Mouse (Mus musculus): Measurements from ENCODE around the gene Gm10681.
A peak's percentile ranks its signal among the peaks of the same experiment; 100 is the strongest.
"Not testable (repeated sequence)": the region's sequence is repeated elsewhere in the genome, so short reads cannot be mapped to it uniquely, and the experiment has no call there.

Gene Gm10681

DNA sequence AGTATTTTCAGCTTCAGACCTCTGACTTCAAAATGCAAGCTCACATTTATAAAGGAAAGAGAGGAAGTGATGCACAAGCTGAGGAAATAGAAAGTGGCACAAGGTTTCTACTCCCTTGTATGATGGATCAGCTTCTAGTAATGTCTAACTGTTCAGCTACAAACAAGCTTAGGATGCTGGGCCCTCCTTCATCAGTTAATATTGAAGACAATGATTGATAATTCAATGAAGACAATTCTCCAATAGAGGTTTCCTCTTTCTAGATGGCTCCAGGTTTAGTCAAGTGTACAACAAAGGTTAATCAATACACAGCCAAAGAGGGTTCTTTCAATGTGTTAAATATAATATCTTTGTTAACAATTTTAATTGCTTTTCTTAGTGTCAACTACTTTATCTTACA, at the start of gene Gm10681:
TSS of gene Gm10681 (minus strand) at position 101 of the 400 bp plus-strand sequence.
- no peak for DNase-seq (ENCODE audit: low spot score)

DNA sequence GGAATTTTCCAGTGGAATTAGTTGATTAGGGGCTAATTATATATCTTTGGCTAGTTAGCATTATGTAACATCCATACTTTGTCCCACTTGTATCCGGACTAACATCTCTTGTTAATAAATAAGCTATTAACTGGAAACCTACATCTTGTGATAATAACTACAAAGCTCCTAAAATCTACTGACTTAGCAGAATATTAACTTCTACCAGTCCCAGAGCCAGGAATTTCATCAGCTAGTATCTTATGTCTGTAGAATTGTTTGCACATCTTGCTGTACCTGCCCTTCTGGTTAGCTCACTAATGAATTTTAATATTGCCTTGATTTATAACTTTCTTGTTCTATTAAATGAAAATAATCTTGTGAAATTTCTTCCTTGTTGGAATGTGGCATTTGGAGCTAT, 46.5 kb upstream of the Gm10681 start:
- no peak for DNase-seq (ENCODE audit: low spot score)

DNA sequence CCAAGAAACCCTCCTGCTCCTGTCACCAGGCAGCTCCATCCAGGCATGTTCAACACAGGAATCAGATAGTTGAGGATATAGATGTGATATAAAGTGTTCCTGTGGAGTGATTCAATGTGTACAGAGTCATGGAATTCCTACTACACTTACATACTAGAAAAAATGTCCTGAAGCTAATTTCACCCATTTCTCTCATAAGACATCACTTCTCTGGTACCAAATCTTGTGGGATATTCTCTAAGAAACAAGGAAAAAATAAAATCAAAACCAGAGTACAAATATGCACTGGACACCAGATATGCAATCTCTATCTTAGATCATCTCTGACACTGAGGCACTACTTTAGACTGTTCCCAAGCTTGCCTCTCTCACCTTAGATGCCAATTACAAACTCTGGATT, 41.5 kb upstream of the Gm10681 start, which contains the start of gene Hsd3b5:
TSS of gene Hsd3b5 (minus strand) at position 101 of the 400 bp plus-strand sequence.
- no peak for DNase-seq (ENCODE audit: low spot score)

DNA sequence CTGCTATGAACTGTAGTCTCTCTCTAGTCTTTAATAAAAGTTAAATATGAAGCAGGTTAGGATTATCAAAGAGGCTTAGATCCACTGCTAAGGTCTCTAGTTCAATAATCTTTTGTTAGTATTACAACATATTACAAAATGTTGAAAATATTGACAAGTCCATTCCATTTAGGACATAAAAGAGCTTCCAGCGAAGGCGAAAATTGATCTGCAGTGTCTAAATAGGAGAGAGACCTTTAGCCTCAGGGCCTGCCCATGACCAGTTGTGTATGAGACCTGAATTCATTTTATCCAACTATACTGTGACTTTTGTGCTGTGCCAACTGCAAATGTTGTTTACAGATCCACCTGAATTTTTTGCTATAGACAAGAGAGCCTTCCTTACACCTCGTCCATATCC, 41.0 kb upstream of the Gm10681 start:
- no peak for DNase-seq (ENCODE audit: low spot score)

DNA sequence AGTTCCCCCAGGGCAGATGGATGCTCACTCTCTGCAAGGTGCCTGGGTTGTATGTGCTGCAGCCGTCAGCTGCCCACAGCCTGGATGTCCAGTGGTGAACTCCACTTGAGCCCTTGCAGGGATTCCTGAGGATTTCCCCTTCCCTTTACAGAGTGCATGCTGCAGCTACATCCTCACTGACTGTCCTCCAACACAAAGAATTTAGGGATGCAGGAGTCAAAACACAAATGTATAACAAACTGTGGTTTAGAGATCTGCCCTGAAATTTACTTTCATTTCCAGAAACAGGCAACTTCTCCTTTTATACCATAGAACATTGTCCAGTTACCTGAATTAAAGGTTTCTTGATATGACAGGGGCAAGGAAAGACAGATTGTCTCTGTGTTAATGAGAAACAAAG, 28.2 kb upstream of the Gm10681 start:
- not testable (repeated sequence) for DNase-seq (ENCODE audit: low spot score)

DNA sequence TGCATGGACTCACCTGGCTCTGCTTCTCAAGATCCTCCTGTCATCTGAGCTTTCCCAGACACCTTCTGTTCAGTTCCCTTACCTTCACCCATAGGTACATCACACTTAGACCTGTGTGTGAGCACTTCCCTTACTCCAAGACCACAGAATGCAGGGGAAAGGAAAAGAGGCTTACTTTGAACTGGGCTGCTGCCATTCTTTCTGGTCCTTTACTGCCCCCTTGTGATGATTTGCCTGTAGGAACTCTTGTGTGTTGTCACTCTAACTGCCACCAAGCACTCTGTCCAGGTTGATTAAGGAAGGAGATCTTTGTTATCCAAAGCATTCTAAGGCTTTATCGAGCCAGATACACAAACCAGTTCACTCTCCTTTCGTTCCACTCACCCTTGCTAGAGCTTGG, 27.6 kb upstream of the Gm10681 start:
- not testable (repeated sequence) for DNase-seq (ENCODE audit: low spot score)

DNA sequence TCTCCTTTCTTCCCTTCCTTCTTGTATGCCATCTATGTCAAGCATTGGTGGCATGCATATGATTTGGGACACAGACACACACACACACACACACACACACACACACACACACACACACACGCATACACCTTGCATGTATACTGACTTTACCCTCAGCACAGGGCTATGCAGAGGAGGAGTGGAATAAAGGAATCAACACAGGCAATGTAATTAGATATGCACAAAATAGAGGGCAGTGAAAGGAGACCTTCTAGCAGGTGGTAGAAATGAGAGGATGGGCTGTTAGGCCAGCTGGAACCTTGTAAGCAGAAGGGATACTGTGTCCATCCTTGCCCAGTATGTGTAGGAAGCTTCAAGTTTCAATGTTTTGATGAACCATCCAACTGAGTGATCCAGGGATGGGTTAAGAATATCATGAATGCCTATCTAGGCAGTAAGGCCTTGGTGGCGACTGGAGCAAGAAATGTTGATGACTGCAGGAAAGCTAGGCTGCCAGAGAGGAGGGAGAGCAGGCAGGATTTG, 25.9 kb upstream of the Gm10681 start:
- not testable (repeated sequence) for DNase-seq (ENCODE audit: low spot score)

DNA sequence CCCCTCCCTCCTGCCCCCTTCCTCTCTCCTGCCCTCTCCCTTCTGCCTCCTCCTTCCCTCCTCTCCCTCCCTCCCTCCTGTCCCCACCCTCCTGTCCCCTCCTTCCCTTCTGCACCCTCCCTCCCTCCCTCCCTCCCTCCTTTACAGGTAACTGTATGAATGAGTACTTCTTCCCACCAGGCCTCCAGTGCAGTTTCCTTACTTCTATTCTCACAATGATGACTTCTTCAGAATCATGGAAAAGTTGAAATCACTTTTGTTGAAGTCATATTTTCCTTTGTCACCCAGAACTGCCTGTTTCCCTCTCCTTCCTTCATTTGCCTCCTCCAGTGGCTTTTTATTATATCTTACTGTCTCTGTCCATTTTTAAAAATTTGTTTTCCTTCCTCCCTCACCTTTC, 25.4 kb upstream of the Gm10681 start:
- DNase-seq (ENCODE audit: low spot score): no peak

DNA sequence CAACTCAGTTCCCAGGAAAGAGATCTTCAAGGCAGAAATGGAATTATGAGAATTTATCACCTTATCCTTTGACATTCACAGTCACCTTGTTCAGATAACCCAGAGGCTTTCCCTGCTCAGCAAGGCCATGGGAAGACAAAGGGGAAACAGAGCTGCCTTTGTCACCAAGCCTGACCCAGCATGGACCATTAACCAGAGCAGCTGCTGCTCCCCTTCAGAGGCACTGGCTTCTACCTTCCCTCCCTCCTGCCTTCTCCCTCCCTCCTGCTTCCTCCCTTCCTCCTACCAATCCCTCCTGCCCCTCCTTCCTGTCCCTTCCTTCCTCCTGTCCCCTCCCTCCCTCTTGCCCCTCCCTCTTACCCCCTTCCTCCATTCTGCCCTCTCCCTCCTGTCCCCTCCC, 24.9 kb upstream of the Gm10681 start:
- not testable (repeated sequence) for DNase-seq (ENCODE audit: low spot score)

DNA sequence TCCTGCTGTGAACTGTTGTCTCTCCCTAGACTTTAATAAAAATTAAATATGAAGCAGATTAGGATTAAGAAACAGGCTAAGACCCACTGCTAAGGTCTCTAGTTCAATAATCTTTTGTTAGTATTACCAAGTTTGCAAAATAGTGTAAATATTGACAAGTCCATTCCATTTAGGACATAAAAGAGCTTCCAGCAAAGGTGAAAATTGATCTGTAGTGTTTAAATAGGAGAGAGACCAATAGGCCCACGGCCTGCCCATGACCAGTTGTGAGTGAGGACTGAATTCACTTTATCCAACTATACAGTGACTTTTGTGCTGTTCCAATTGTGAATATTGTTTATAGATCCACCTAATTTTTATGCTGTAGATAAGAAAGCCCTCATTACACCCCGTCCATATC, 886 bp downstream of the Gm10681 start:
- DNase-seq (ENCODE audit: low spot score): no peak

DNA sequence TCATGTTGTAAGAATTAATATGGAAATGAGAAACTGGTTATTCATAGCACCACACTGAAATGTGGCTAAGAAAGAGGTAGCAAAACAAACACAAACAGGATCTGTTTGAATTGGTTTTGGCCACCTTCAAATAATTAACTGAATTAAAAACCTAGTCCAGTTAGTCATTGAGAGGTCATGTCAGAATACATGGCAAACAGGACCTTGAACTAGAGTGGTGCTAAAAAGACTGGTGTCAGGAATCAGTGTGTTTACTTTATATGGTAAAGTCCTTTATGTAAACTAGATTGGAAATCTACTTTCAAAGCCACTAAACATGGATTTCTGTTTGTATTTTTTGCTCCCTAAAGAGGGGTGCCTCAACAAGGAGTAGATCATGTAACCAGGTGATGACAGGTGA, 6.0 kb downstream of the Gm10681 start:
- DNase-seq (ENCODE audit: low spot score): not testable (repeated sequence)

DNA sequence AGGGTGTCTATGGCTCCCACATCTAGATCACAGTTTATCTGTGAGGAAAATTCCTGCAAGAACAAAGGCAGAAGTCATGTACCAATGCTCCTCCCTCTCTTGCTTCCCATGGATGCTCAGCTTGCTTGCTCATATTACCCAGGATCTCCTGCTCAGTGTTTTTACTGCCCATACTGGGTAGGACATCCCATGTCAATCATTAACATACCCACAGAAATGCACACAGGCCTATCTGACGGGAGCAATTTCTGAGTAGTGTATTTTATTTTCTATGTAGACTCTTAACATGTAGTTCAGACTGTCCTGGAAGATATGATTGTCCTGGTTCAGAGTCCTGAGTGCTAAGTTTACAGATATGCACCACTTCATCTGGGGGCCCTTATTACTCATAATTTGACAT, 6.4 kb downstream of the Gm10681 start:
- not testable (repeated sequence) for DNase-seq (ENCODE audit: low spot score)

DNA sequence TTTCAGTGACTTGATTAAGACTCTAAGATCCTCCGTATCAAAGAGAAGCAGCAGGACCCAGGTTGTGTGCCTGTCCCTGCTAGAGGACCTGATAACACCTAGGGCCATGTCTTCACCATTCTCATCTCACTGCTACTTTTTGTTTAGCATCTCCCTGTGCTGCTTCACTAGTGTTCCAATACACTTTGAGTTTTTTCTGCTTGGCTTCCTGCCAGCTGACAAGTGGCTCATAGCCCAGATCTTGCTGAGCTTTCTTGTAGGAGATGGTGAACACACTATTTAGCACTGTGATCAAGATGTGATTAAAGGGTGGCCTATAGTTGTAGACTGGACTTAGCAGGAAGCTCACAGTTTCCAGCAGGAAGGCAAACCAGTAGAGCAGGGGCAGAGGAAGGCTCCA, 7.6 kb downstream of the Gm10681 start:
- DNase-seq (ENCODE audit: low spot score): peak; percentile 12

DNA sequence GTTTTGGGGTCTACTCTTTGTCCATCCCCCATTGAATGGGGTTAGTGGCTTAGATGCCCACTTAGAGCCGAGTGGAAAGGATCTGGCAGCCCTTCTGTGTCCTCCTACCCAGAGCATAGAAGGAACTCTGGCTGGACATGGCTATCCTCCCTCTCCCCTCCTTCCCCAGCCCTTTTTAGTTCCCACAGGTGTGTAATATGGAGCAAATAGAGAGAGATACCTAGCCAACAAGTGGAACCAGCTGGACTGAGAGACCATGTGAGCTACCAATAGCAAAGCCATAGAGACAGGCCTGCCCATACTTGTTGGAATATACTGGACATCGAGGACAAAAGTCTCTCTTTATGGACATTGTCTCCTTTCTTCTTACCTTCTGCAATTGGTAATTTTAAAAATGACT, 20.9 kb downstream of the Gm10681 start:
- not testable (repeated sequence) for DNase-seq (ENCODE audit: low spot score)

DNA sequence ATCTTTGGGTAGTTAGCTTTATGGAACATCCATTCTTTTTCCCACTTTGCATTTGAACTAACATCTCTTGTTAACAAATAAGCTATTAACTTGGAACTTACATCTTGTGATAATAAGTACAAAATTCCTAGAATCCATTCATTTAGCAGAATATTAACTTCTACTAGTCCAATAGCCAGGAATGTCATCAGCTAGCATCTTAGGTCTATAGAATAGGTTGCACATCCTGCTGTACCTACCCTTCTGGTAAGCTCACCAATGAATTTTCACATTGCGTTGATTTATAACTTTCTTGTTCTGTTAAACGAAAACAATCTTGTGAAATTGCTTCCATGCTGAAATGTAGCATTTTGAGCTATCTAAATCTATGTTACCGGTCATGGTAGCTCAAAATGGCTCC, 23.7 kb downstream of the Gm10681 start:
- not testable (repeated sequence) for DNase-seq (ENCODE audit: low spot score)

DNA sequence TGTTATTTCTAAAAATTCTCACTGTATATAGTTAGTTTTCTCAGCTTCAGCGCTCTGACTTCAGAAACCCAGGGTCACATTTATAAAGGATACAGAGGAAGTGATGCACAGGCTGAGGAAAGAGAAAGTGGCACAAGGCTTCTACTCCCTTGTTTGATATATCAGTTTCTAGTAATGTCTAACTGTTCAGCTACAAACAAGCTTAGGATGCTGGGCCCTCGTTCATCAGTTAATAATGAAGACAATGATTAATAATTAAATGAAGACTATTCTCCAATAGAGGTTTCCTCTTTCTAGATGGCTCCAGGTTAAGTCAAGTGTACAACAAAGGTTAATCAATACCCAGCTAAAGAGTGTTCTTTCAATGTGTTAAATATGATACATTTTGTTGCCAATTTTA, 24.8 kb downstream of the Gm10681 start:
- not testable (repeated sequence) for DNase-seq (ENCODE audit: low spot score)

DNA sequence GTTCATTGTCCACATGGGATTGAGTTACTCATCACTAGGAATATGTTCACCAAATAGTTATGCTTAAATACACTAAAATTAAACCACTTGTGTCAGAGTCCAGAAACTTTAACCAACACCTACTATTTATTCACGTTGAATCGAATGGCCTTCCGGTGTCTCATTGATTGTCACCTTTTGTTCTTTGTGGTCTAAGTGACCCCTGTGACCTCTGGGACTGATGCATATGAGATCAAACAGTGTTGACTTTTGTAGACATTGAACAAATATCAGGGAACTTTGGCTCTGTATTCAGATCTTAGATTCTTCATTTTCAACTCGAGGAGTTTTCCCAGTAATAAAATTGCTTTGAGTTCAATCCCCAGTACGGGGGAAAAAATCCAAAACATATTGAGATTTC, 27.9 kb downstream of the Gm10681 start:
- DNase-seq (ENCODE audit: low spot score): not testable (repeated sequence)

DNA sequence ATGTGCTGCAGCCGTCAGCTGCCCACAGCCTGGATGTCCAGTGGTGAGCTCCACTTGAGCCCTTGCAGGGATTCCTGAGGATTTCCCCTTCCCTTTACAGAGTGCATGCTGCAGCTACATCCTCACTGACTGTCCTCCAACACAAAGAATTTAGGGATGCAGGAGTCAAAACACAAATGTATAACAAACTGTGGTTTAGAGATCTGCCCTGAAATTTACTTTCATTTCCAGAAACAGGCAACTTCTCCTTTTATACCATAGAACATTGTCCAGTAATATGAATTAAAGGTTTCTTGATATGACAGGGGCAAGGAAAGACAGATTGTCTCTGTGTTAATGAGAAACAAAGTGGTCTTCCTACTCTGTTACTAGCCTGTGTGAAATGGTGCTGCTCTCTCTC, 37.8 kb downstream of the Gm10681 start:
- DNase-seq (ENCODE audit: low spot score): not testable (repeated sequence)

DNA sequence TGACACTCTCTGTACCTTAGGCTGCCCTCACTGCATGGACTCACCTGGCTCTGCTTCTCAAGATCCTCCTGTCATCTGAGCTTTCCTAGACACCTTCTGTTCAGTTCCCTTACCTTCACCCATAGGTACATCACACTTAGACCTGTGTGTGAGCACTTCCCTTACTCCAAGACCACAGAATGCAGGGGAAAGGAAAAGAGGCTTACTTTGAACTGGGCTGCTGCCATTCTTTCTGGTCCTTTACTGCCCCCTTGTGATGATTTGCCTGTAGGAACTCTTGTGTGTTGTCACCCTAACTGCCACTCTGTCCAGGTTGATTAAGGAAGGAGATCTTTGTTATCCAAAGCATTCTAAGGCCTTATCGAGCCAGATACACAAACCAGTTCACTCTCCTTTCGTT, 38.4 kb downstream of the Gm10681 start:
- DNase-seq (ENCODE audit: low spot score): not testable (repeated sequence)

DNA sequence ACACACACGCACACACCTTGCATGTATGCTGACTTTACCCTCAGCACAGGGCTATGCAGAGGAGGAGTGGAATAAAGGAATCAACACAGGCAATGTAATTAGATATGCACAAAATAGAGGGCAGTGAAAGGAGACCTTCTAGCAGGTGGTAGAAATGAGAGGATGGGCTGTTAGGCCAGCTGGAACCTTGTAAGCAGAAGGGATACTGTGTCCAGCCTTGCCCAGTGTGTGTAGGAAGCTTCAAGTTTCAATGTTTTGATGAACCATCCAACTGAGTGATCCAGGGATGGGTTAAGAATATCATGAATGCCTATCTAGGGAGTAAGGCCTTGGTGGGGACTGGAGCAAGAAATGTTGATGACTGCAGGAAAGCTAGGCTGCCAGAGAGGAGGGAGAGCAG, 40.1 kb downstream of the Gm10681 start:
- DNase-seq (ENCODE audit: low spot score): not testable (repeated sequence)

DNA sequence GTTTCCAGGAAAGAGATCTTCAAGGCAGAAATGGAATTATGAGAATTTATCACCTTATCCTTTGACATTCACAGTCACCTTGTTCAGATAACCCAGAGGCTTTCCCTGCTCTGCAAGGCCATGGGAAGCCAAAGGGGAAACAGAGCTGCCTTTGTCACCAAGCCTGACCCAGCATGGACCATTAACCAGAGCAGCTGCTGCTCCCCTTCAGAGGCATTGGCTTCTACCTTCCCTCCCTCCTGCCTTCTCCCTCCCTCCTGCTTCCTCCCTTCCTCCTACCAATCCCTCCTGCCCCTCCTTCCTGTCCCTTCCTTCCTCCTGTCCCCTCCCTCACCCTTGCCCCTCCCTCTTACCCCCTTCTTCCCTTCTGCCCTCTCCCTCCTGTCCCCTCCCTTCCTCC, 41.0 kb downstream of the Gm10681 start:
- not testable (repeated sequence) for DNase-seq (ENCODE audit: low spot score)

DNA sequence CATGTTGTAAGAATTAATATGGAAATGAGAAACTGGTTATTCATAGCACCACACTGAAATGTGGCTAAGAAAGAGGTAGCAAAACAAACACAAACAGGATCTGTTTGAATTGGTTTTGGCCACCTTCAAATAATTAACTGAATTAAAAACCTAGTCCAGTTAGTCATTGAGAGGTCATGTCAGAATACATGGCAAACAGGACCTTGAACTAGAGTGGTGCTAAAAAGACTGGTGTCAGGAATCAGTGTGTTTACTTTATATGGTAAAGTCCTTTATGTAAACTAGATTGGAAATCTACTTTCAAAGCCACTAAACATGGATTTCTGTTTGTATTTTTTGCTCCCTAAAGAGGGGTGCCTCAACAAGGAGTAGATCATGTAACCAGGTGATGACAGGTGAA, 63.6 kb downstream of the Gm10681 start:
- DNase-seq (ENCODE audit: low spot score): not testable (repeated sequence)

DNA sequence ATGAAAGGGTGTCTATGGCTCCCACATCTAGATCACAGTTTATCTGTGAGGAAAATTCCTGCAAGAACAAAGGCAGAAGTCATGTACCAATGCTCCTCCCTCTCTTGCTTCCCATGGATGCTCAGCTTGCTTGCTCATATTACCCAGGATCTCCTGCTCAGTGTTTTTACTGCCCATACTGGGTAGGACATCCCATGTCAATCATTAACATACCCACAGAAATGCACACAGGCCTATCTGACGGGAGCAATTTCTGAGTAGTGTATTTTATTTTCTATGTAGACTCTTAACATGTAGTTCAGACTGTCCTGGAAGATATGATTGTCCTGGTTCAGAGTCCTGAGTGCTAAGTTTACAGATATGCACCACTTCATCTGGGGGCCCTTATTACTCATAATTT, 64.1 kb downstream of the Gm10681 start:
- DNase-seq (ENCODE audit: low spot score): not testable (repeated sequence)

DNA sequence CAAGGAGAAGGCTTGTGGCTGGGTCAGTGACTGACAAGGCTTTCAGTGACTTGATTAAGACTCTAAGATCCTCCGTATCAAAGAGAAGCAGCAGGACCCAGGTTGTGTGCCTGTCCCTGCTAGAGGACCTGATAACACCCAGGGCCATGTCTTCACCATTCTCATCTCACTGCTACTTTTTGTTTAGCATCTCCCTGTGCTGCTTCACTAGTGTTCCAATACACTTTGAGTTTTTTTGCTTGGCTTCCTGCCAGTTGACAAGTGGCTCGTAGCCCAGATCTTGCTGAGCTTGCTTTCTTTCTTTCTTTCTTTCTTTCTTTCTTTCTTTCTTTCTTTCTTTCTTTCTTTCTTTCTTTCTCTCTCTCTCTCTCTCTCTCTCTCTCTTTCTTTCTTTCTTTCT, 65.8 kb downstream of the Gm10681 start:
- DNase-seq (ENCODE audit: low spot score): not testable (repeated sequence)

DNA sequence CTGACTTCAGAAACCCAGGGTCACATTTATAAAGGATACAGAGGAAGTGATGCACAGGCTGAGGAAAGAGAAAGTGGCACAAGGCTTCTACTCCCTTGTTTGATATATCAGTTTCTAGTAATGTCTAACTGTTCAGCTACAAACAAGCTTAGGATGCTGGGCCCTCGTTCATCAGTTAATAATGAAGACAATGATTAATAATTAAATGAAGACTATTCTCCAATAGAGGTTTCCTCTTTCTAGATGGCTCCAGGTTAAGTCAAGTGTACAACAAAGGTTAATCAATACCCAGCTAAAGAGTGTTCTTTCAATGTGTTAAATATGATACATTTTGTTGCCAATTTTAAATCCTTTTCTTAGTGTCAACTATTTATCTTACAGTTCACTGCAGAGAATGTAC, 78.2 kb downstream of the Gm10681 start, which contains the start of gene Hsd3b4:
TSS of gene Hsd3b4 (minus strand) at position 101 of the 400 bp plus-strand sequence.
- DNase-seq (ENCODE audit: low spot score): not testable (repeated sequence)
